Mouse (Mus musculus) limb, embryonic 13.5 days (tissue): Measurements from ENCODE around the gene Ldhb. TPM values are rescaled to one million over a fixed set of nuclear protein-coding genes. Genes with fewer than 3 reads are reported as not detected.
A peak's percentile ranks its signal among the peaks of the same experiment; 100 is the strongest.
"Not testable (repeated sequence)": the region's sequence is repeated elsewhere in the genome, so short reads cannot be mapped to it uniquely, and the experiment has no call there.

Experiments used
- ATAC-seq: fragments of 200-750 bp; cut with Nextera tagmentation; 2 replicates; pipeline ENCODE4 v1.8.0; 2017; ENCODE audit warnings: low read depth, moderate number of reproducible peaks, moderate TSS enrichment; ENCODE audit not compliant: low FRiP score
- H3K27ac ChIP-seq: fragments of 300-500 bp; sonication (generic); 2 replicates; pipeline ENCODE4 v1.5.1; 2015; ENCODE audit warnings: inconsistent platforms, mild to moderate bottlenecking, moderate library complexity
- H3K27me3 ChIP-seq: fragments of 300-500 bp; sonication (generic); 2 replicates; pipeline ENCODE4 v1.6.1; 2015; ENCODE audit warnings: mild to moderate bottlenecking, inconsistent platforms
- H3K36me3 ChIP-seq: fragments of 300-500 bp; sonication (generic); 2 replicates; pipeline ENCODE4 v1.6.1; 2015; ENCODE audit warnings: inconsistent platforms, mild to moderate bottlenecking, moderate library complexity
- H3K4me1 ChIP-seq: fragments of 300-500 bp; sonication (generic); 2 replicates; pipeline ENCODE4 v1.6.1; 2015; ENCODE audit warnings: inconsistent platforms
- H3K4me2 ChIP-seq: fragments of 300-500 bp; sonication (generic); replicated peaks from 2 replicates; pipeline ENCODE4 v1.6.1; 2015; ENCODE audit warnings: inconsistent platforms, mild to moderate bottlenecking, moderate library complexity
- H3K4me3 ChIP-seq: fragments of 300-500 bp; sonication (generic); 2 replicates; pipeline ENCODE4 v1.5.1; 2015; ENCODE audit warnings: moderate library complexity, mild to moderate bottlenecking, inconsistent platforms
- H3K9ac ChIP-seq: fragments of 300-500 bp; sonication (generic); 2 replicates; pipeline ENCODE4 v1.6.1; 2015; ENCODE audit warnings: mild to moderate bottlenecking, inconsistent platforms
- H3K9me3 ChIP-seq: fragments of 300-500 bp; sonication (generic); 2 replicates; pipeline ENCODE4 v1.6.1; 2016; ENCODE audit warnings: inconsistent platforms
- WGBS: fragments of 180-500 bp; shearing (Covaris S2); methylation state at CpG from one replicate; pipeline ENCODE4 v1.1.7; 2015; 5-methylcytosine and 5-hydroxymethylcytosine counted together
- polyA plus RNA-seq: library from polyadenylated mRNA; unstranded; fragments of >200 nt; fragmentation: Nextera tagmentation; extraction: Ambion mirVana; gene quantifications from 2 replicates; pipeline ENCODE4 v1.2.1, GENCODE M21; 2015

Ldhb gene
- polyA plus RNA-seq, 1 experiment from 2014 or later, result 361 TPM

- Histone ChIP-seq H3K4me2 (no peak overlapping the region), H3K27ac (no peak overlapping the region), H3K9me3 (no peaks in the 10 kb centered on the region), H3K27me3 (peaks cover 24% of the 10 kb centered on the region; the same call in 1 of the 2 replicates), H3K4me1 (peaks cover 20% of the 10 kb centered on the region), H3K4me3 (no peak overlapping the region), H3K36me3 (no peaks in the 10 kb centered on the region), H3K9ac (no peak overlapping the region)
- ATAC-seq, result no peak
- 25% methylated on average over 12 of the region's 12 CpGs for WGBS
Measured at GRCm38 (mm10) chr6:142511516-142512135, 3.9 kb upstream of the Ldhb start.

- no peak overlapping the region for H3K4me3 ChIP-seq
- peak overlapping the region; percentile 94; the same call in 1 of the 2 replicates for H3K4me2 ChIP-seq
- peaks cover 4% of the 10 kb centered on the region for H3K36me3 ChIP-seq
- ATAC-seq, result no peak
- no peaks in the 10 kb centered on the region for H3K9me3 ChIP-seq
- no peak overlapping the region for H3K27ac ChIP-seq
- peaks cover 18% of the 10 kb centered on the region; the same call in 1 of the 2 replicates for H3K27me3 ChIP-seq
- H3K9ac ChIP-seq, result no peak overlapping the region
- WGBS, result 70% methylated on average over 4 of the region's 4 CpGs
- H3K4me1 ChIP-seq, result peaks cover 40% of the 10 kb centered on the region
Measured at GRCm38 (mm10) chr6:142508663-142509062, 906 bp upstream of the Ldhb start.

GRCm38 (mm10) chr6:142507033-142507784, 548 bp downstream of the Ldhb start:
- peaks cover 40% of the 10 kb centered on the region for H3K4me1 ChIP-seq
- peaks cover 15% of the 10 kb centered on the region; the same call in 1 of the 2 replicates for H3K27me3 ChIP-seq
- peaks cover 7% of the 10 kb centered on the region for H3K36me3 ChIP-seq
- H3K4me2 ChIP-seq, result peak overlapping the region; percentile 94
- peak overlapping the region; percentile 75 for H3K27ac ChIP-seq
- under 1% methylated on average over 30 of the region's 30 CpGs for WGBS
- no peaks in the 10 kb centered on the region for H3K9me3 ChIP-seq
- peak; percentile 75 for ATAC-seq
- H3K9ac ChIP-seq, result peak overlapping the region; percentile 84
- peak overlapping the region; percentile 67 for H3K4me3 ChIP-seq

DNA sequence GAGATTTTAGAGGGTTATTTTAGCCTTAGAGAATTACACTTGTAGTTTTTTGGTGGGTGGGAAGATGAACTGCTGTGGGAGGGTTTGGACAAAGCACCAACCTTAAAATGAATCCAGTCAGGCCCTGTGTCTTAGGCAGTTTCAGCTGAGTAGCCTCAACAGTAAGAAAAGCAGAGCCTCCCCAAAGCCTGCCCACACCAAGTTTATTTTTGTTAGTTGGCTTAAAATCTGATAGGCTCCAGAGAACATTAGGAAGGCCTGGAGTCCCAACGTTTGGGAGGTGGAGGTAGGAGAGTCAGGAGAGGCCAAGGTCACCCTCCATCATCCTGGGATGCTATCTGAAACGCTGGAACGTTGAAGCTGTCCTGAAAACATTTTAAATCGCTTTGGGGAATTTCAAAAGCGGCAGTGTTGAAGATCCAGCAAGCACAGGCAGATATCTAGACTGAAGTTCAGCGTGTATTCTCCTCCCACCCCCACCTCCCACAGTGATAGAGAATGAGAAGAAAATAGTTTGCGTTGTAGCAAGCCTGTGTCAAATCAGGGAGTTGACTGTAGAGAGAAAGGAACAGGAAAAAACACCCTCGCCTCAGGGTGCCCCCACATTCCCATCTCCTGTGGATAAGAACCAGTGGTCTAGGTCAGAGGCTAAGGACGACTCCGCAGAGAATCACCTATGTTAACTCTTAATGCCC, 1.3 kb downstream of the Ldhb start:
- WGBS, result 7% methylated on average over 10 of the region's 10 CpGs

DNA sequence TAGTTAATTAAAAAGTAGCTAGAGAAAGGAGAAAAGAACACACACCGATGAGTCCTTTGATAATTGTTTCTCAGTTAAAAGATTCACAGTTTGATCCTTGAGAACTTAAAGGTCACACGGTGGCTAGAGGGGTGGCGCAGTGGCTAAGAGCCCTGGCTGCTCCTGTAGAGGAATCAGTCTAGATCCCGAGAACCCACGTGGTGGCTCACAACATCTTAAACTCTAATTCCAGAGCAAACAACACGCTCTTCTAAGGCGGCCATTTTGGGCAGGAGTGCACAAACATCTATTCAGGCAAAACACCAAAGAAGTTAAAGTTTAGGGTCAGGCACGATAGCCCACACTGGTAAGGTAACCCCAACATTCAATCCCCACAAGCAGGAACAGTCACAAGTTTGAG, 4.2 kb downstream of the Ldhb start:
- H3K4me2 ChIP-seq, result peak overlapping the region; percentile 31; the same call in 1 of the 2 replicates
- H3K9ac ChIP-seq, result no peak overlapping the region
- 72% methylated on average over 8 of the region's 8 CpGs for WGBS
- peaks cover 35% of the 10 kb centered on the region for H3K36me3 ChIP-seq
- H3K4me3 ChIP-seq, result no peak overlapping the region
- no peak for ATAC-seq
- no peaks in the 10 kb centered on the region for H3K9me3 ChIP-seq
- no peaks in the 10 kb centered on the region for H3K27me3 ChIP-seq
- peak overlapping the region; percentile 34; the same call in 1 of the 2 replicates for H3K27ac ChIP-seq
- H3K4me1 ChIP-seq, result peaks cover 28% of the 10 kb centered on the region

More for the DNA sequence above, 1.3 kb downstream of the Ldhb start:
- Histone ChIP-seq H3K27ac (peak overlapping the region; percentile 6; the same call in 1 of the 2 replicates), H3K4me1 (peaks cover 38% of the 10 kb centered on the region), H3K9ac (peak overlapping the region; percentile 84), H3K36me3 (peaks cover 14% of the 10 kb centered on the region), H3K4me2 (peak overlapping the region; percentile 94), H3K4me3 (peak overlapping the region; percentile 67), H3K27me3 (0 out of 2 replicates have a peak, but pooled peaks cover 11% of the 10 kb centered on the region), H3K9me3 (no peaks in the 10 kb centered on the region)
- ATAC-seq, result no peak

- Histone ChIP-seq H3K4me3 (no peak overlapping the region), H3K4me2 (no peak overlapping the region), H3K9me3 (no peaks in the 10 kb centered on the region), H3K36me3 (peaks cover 45% of the 10 kb centered on the region), H3K27ac (no peak overlapping the region), H3K27me3 (no peaks in the 10 kb centered on the region), H3K4me1 (peaks cover 23% of the 10 kb centered on the region), H3K9ac (no peak overlapping the region)
- WGBS, result 91% methylated on average over 10 of the region's 10 CpGs
- ATAC-seq, result no peak
Measured at GRCm38 (mm10) chr6:142502519-142503125, 5.1 kb downstream of the Ldhb start.

DNA sequence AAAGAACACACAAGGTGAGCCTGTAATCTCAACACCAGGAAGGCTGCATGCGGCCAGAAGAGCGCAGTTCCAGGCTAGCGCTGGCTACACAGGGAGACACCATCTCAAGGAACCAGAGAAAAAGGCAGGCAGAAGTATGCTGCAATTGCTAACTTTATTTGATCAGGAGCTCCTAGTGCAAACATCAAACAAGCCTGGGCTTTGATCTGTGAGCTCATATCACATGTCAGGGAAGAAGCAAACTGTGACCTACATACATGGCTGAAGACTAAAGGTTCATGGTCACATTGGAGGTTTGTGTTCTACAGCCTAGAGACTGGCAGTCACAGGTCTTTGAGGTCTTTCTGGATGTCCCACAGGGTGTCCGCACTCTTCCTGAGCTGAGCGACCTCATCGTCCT, 17.6 kb downstream of the Ldhb start:
- 93% methylated on average over 6 of the region's 6 CpGs for WGBS
- H3K36me3 ChIP-seq, result peaks cover 79% of the 10 kb centered on the region

GRCm38 (mm10) chr6:142487638-142488037, 20.1 kb downstream of the Ldhb start:
- no peaks in the 10 kb centered on the region for H3K4me1 ChIP-seq
- peak; percentile 48 for ATAC-seq
- H3K9me3 ChIP-seq, result no peaks in the 10 kb centered on the region
- H3K27me3 ChIP-seq, result no peaks in the 10 kb centered on the region
- 82% methylated on average over 9 of the region's 9 CpGs for WGBS
- peaks cover 67% of the 10 kb centered on the region for H3K36me3 ChIP-seq
- no peak overlapping the region for H3K27ac ChIP-seq
- H3K4me2 ChIP-seq, result no peak overlapping the region
- H3K9ac ChIP-seq, result no peak overlapping the region
- no peak overlapping the region for H3K4me3 ChIP-seq

More for the DNA sequence above, 17.6 kb downstream of the Ldhb start:
- not testable (repeated sequence) for ATAC-seq, H3K4me1 ChIP-seq, H3K27ac ChIP-seq, H3K4me2 ChIP-seq, H3K9me3 ChIP-seq, H3K4me3 ChIP-seq, H3K27me3 ChIP-seq, H3K9ac ChIP-seq

- Histone ChIP-seq H3K27me3 (no peaks in the 10 kb centered on the region), H3K9me3 (no peaks in the 10 kb centered on the region), H3K36me3 (peaks cover 54% of the 10 kb centered on the region), H3K9ac (no peak overlapping the region), H3K4me1 (no peaks in the 10 kb centered on the region), H3K4me3 (no peak overlapping the region), H3K27ac (no peak overlapping the region), H3K4me2 (no peak overlapping the region)
- ATAC-seq, result no peak
- WGBS, result 85% methylated on average over 4 of the region's 4 CpGs
Measured at GRCm38 (mm10) chr6:142485478-142486123, 22.2 kb downstream of the Ldhb start.

GRCm38 (mm10) chr6:142477239-142477638, 30.5 kb downstream of the Ldhb start:
- H3K9ac ChIP-seq, result no peak overlapping the region
- 81% methylated on average over 7 of the region's 7 CpGs for WGBS
- H3K27ac ChIP-seq, result no peak overlapping the region
- no peak for ATAC-seq
- no peaks in the 10 kb centered on the region for H3K36me3 ChIP-seq
- no peaks in the 10 kb centered on the region for H3K9me3 ChIP-seq
- no peaks in the 10 kb centered on the region for H3K4me1 ChIP-seq
- no peaks in the 10 kb centered on the region for H3K27me3 ChIP-seq
- no peak overlapping the region for H3K4me3 ChIP-seq
- H3K4me2 ChIP-seq, result no peak overlapping the region

- 66% methylated on average over 4 of the region's 4 CpGs for WGBS
- ATAC-seq, result no peak
Measured at GRCm38 (mm10) chr6:142472801-142473203, 35.0 kb downstream of the Ldhb start, which contains the start of gene Gys2. TSS of gene Gys2 (minus strand) at chr6:142473109.

More at GRCm38 (mm10) chr6:142472801-142473203, 35.0 kb downstream of the Ldhb start, which contains the start of gene Gys2:
- Histone ChIP-seq H3K9me3 (no peaks in the 10 kb centered on the region), H3K4me1 (no peaks in the 10 kb centered on the region; the same call in 1 of the 2 replicates), H3K36me3 (no peaks in the 10 kb centered on the region), H3K4me3 (no peak within 1 kb of the TSS), H3K27me3 (no peaks in the 10 kb centered on the region), H3K9ac (no peak within 1 kb of the TSS), H3K27ac (no peak within 1 kb of the TSS), H3K4me2 (no peak within 1 kb of the TSS)
